Mouse (Mus musculus): ENCODE measurements at regions not wholly inside any gene's neighbourhood (a gene's known extent, or its start where the extent isn't known, plus 50 kb on each side); places are given as distances from the start of the nearest gene placed in this dataset.

- DNase-seq, result peak; percentile 44 to 70
- no peak overlapping the region for H3K4me3 ChIP-seq (replicated peaks; ENCODE audit: insufficient read depth, low read depth, low read length)
- no peak for TF ChIP-seq CTCF (IDR thresholded peaks at IDR 0.05; ENCODE audit: borderline replicate concordance, insufficient read depth, low read depth, low read length)
- TF ChIP-seq POLR2A (IDR thresholded peaks at IDR 0.05; ENCODE audit: borderline replicate concordance, insufficient read depth, low read length), result no peak
- 27% methylated on average over 2 of the region's 2 CpGs for WGBS
- no peaks in the 10 kb centered on the region for H3K27me3 ChIP-seq (ENCODE audit: control insufficient read depth, insufficient read depth, low read length)
- peaks cover 8% of the 10 kb centered on the region; the same call in 1 of the 2 replicates for H3K4me1 ChIP-seq (ENCODE audit: control insufficient read depth, insufficient read depth, low read length)
- peak overlapping the region; percentile 38 for H3K27ac ChIP-seq (ENCODE audit: insufficient read depth, low read length)
Observed at GRCm38 (mm10) chrX:7474831-7475230, 98.6 kb upstream of the Foxp3 start.

GRCm38 (mm10) chrX:7473814-7474213, 98.2 kb upstream of the Usp27x start:
- TF ChIP-seq POLR2A (IDR thresholded peaks at IDR 0.05; ENCODE audit: borderline replicate concordance, insufficient read depth, low read length) (no peak), CTCF (IDR thresholded peaks at IDR 0.05; ENCODE audit: borderline replicate concordance, insufficient read depth, low read depth, low read length) (peak; percentile 78)
- 7% methylated on average over 2 of the region's 2 CpGs for WGBS

GRCm38 (mm10) chrX:7469801-7470200, 94.2 kb upstream of the Usp27x start:
- Histone ChIP-seq H3K4me3 (replicated peaks; ENCODE audit: insufficient read depth, low read depth, low read length) (no peak overlapping the region), H3K4me1 (ENCODE audit: control insufficient read depth, insufficient read depth, low read length) (peaks cover 6% of the 10 kb centered on the region; the same call in 1 of the 2 replicates), H3K27me3 (ENCODE audit: control insufficient read depth, insufficient read depth, low read length) (no peaks in the 10 kb centered on the region), H3K27ac (ENCODE audit: insufficient read depth, low read length) (no peak overlapping the region)
- TF ChIP-seq POLR2A (IDR thresholded peaks at IDR 0.05; ENCODE audit: borderline replicate concordance, insufficient read depth, low read length) (no peak), CTCF (IDR thresholded peaks at IDR 0.05; ENCODE audit: borderline replicate concordance, insufficient read depth, low read depth, low read length) (no peak)
- DNase-seq, result no peak
- WGBS, result 94% methylated on average over 1 of the region's 1 CpGs

More at GRCm38 (mm10) chrX:7473814-7474213, 98.2 kb upstream of the Usp27x start:
- Histone ChIP-seq H3K27me3 (ENCODE audit: control insufficient read depth, insufficient read depth, low read length) (no peaks in the 10 kb centered on the region), H3K27ac (ENCODE audit: insufficient read depth, low read length) (no peak overlapping the region), H3K4me3 (replicated peaks; ENCODE audit: insufficient read depth, low read depth, low read length) (no peak overlapping the region), H3K4me1 (ENCODE audit: control insufficient read depth, insufficient read depth, low read length) (peaks cover 8% of the 10 kb centered on the region; the same call in 1 of the 2 replicates)
- peak; percentile 56 to 63 for DNase-seq

- TF ChIP-seq POLR2A (IDR thresholded peaks at IDR 0.05; ENCODE audit: borderline replicate concordance, insufficient read depth, low read length), result no peak
- Histone ChIP-seq H3K27me3 (ENCODE audit: control insufficient read depth, insufficient read depth, low read length) (no peaks in the 10 kb centered on the region), H3K4me3 (replicated peaks; ENCODE audit: insufficient read depth, low read depth, low read length) (no peak overlapping the region), H3K4me1 (ENCODE audit: control insufficient read depth, insufficient read depth, low read length) (no peaks in the 10 kb centered on the region), H3K27ac (ENCODE audit: insufficient read depth, low read length) (no peak overlapping the region)
- WGBS, result 26% methylated on average over 1 of the region's 1 CpGs
- DNase-seq, result no peak
Observed at GRCm38 (mm10) chrX:7467985-7468384, 92.4 kb upstream of the Usp27x start.

- whole genome bisulfite sequencing, result 78% methylated on average over 4 of the region's 4 CpGs
- H3K27me3 ChIP-seq (ENCODE audit: control insufficient read depth, insufficient read depth, low read length), result no peaks in the 10 kb centered on the region
- H3K27ac ChIP-seq (ENCODE audit: insufficient read depth, low read length), result no peak overlapping the region
- H3K4me3 ChIP-seq (replicated peaks; ENCODE audit: insufficient read depth, low read depth, low read length), result no peak overlapping the region
- H3K4me1 ChIP-seq (ENCODE audit: control insufficient read depth, insufficient read depth, low read length), result no peaks in the 10 kb centered on the region
- TF ChIP-seq POLR2A (IDR thresholded peaks at IDR 0.05; ENCODE audit: borderline replicate concordance, insufficient read depth, low read length) (no peak), CTCF (IDR thresholded peaks at IDR 0.05; ENCODE audit: borderline replicate concordance, insufficient read depth, low read depth, low read length) (no peak)
- no peak for DNase-seq
Observed at GRCm38 (mm10) chrX:7456851-7457250, 81.2 kb upstream of the Usp27x start.

GRCm38 (mm10) chrX:7445035-7445434, 69.4 kb upstream of the Usp27x start:
- no peak for TF ChIP-seq CTCF (IDR thresholded peaks at IDR 0.05; ENCODE audit: borderline replicate concordance, insufficient read depth, low read depth, low read length)
- TF ChIP-seq POLR2A (IDR thresholded peaks at IDR 0.05; ENCODE audit: borderline replicate concordance, insufficient read depth, low read length), result no peak
- Histone ChIP-seq H3K27me3 (ENCODE audit: control insufficient read depth, insufficient read depth, low read length) (no peaks in the 10 kb centered on the region), H3K4me3 (replicated peaks; ENCODE audit: insufficient read depth, low read depth, low read length) (no peak overlapping the region), H3K4me1 (ENCODE audit: control insufficient read depth, insufficient read depth, low read length) (no peaks in the 10 kb centered on the region), H3K27ac (ENCODE audit: insufficient read depth, low read length) (no peak overlapping the region)
- DNase-seq, result no peak
- 80% methylated on average over 3 of the region's 3 CpGs for WGBS

- DNase-seq, result no peak
- no peak overlapping the region for H3K27ac ChIP-seq (ENCODE audit: insufficient read depth, low read length)
- no peaks in the 10 kb centered on the region for H3K27me3 ChIP-seq (ENCODE audit: control insufficient read depth, insufficient read depth, low read length)
- H3K4me3 ChIP-seq (replicated peaks; ENCODE audit: insufficient read depth, low read depth, low read length), result no peak overlapping the region
- TF ChIP-seq CTCF (IDR thresholded peaks at IDR 0.05; ENCODE audit: borderline replicate concordance, insufficient read depth, low read depth, low read length) (no peak), POLR2A (IDR thresholded peaks at IDR 0.05; ENCODE audit: borderline replicate concordance, insufficient read depth, low read length) (no peak)
- WGBS, result 43% methylated on average over 6 of the region's 6 CpGs
- no peaks in the 10 kb centered on the region for H3K4me1 ChIP-seq (ENCODE audit: control insufficient read depth, insufficient read depth, low read length)
Observed at GRCm38 (mm10) chrX:7444583-7444982, 69.0 kb upstream of the Usp27x start.

- no peak overlapping the region for H3K4me3 ChIP-seq (replicated peaks; ENCODE audit: insufficient read depth, low read depth, low read length)
- WGBS, result 26% methylated on average over 6 of the region's 6 CpGs
- no peak for DNase-seq
- TF ChIP-seq CTCF (IDR thresholded peaks at IDR 0.05; ENCODE audit: borderline replicate concordance, insufficient read depth, low read depth, low read length) (no peak), POLR2A (IDR thresholded peaks at IDR 0.05; ENCODE audit: borderline replicate concordance, insufficient read depth, low read length) (no peak)
- H3K27ac ChIP-seq (ENCODE audit: insufficient read depth, low read length), result no peak overlapping the region
- H3K27me3 ChIP-seq (ENCODE audit: control insufficient read depth, insufficient read depth, low read length), result no peaks in the 10 kb centered on the region
- H3K4me1 ChIP-seq (ENCODE audit: control insufficient read depth, insufficient read depth, low read length), result no peaks in the 10 kb centered on the region
Observed at GRCm38 (mm10) chrX:7443996-7444421, 68.4 kb upstream of the Usp27x start.
